Mouse (Mus musculus) ES-E14 (cell line): Measurements from ENCODE around the gene Slc25a23. TPM values are rescaled to one million over a fixed set of nuclear protein-coding genes. Genes with fewer than 3 reads are reported as not detected.
"Not testable (repeated sequence)": the region's sequence is repeated elsewhere in the genome, so short reads cannot be mapped to it uniquely, and the experiment has no call there.

Experiments used
- DNase-seq: peaks from one replicate; pipeline ENCODE4 v3.0.0-alpha.2; 2013; ENCODE audit warnings: low read depth, low spot score
- H3K27ac ChIP-seq: 2 replicates; pipeline ENCODE4 v1.5.1; 2012; ENCODE audit warnings: low read depth, mild to moderate bottlenecking, low read length, moderate library complexity, mixed read lengths; ENCODE audit not compliant: poor library complexity, insufficient read depth, severe bottlenecking
- H3K36me3 ChIP-seq: 2 replicates; pipeline ENCODE4 v1.6.1; 2012; ENCODE audit warnings: mild to moderate bottlenecking, low read length, moderate library complexity, mixed read lengths; ENCODE audit not compliant: control insufficient read depth, poor library complexity, insufficient read depth, severe bottlenecking
- H3K4me1 ChIP-seq, 2 experiments: fragments of 150-350 bp in 1 of 2; sonication (generic) in 1 of 2; 2 replicates each; pipeline ENCODE4 v1.6.1; 2012; ENCODE audit warnings: low read length in 2 of 2, mild to moderate bottlenecking in 1 of 2, mixed read lengths in 1 of 2; ENCODE audit not compliant: control insufficient read depth in 2 of 2, insufficient read depth in 2 of 2, poor library complexity in 1 of 2
- H3K4me3 ChIP-seq, 2 experiments: fragments of 150-350 bp in 1 of 2; sonication (generic) in 1 of 2; 2 replicates each; pipeline ENCODE4 v1.5.1; 2012; ENCODE audit warnings: low read length in 2 of 2, low read depth in 1 of 2, mild to moderate bottlenecking in 1 of 2, mixed read lengths in 1 of 2; ENCODE audit not compliant: insufficient read depth in 1 of 2, poor library complexity in 1 of 2, severe bottlenecking in 1 of 2
- H3K9ac ChIP-seq: 2 replicates; pipeline ENCODE4 v1.6.1; 2012; ENCODE audit warnings: low read depth, mild to moderate bottlenecking, low read length, mixed read lengths; ENCODE audit not compliant: poor library complexity, insufficient read depth, severe bottlenecking
- H3K9me3 ChIP-seq: fragments of 150-350 bp; sonication (generic); 2 replicates; pipeline ENCODE4 v1.6.1; 2012; ENCODE audit warnings: low read depth, mild to moderate bottlenecking, low read length; ENCODE audit not compliant: control insufficient read depth, insufficient read depth
- CHD2 ChIP-seq: IDR thresholded peaks from 2 replicates; pipeline ENCODE4 v1.6.1; 2014; ENCODE audit warnings: mild to moderate bottlenecking, low read depth, low read length, inconsistent platforms
- HCFC1 ChIP-seq: IDR thresholded peaks from 2 replicates; pipeline ENCODE4 v1.6.1; 2012; ENCODE audit warnings: low read length, inconsistent platforms, borderline replicate concordance; ENCODE audit not compliant: insufficient read depth
- MAFK ChIP-seq: IDR thresholded peaks from 2 replicates; pipeline ENCODE4 v1.6.1; 2014; ENCODE audit warnings: mild to moderate bottlenecking, low read depth, low read length, inconsistent platforms; ENCODE audit not compliant: insufficient read depth
- ZC3H11A ChIP-seq: IDR thresholded peaks from 2 replicates; pipeline ENCODE4 v1.6.1; 2012; ENCODE audit warnings: low read depth, mild to moderate bottlenecking, inconsistent platforms, low read length, borderline replicate concordance
- ZNF384 ChIP-seq: IDR thresholded peaks from 2 replicates; pipeline ENCODE4 v1.6.1; 2012; ENCODE audit warnings: low read depth, low read length, inconsistent platforms
- in situ Hi-C, 2 experiments: fragments of 600-800 bp; cut with MboI; formaldehyde crosslinking; loops; one replicate each; pipeline ENCODE4 v1.15.1; 2025; ENCODE audit warnings: low sequenced_read_pairs in 2 of 2, inconsistent platforms in 1 of 2; ENCODE audit not compliant: unreplicated experiment in 2 of 2
- total RNA-seq: library from RNA; depleted of rRNA; stranded (reverse); fragments of 300-350 nt; gene quantifications from 2 replicates; pipeline ENCODE4 v1.2.3, GENCODE M21; 2012

Gene Slc25a23
- total RNA-seq, 1 experiment: 5.9 TPM

- DNase-seq, H3K9me3 ChIP-seq, H3K36me3 ChIP-seq, H3K4me1 ChIP-seq, H3K9ac ChIP-seq, H3K4me3 ChIP-seq, H3K27ac ChIP-seq: not testable (repeated sequence)
- peak; percentile 23; the same call in 1 of the 2 replicates for TF ChIP-seq ZC3H11A
- in situ Hi-C loops: loop anchor here in 1 of 2 experiments (10.0 kb wide), 1 partner anchor 283 kb away; no protein-coding TSS in a partner anchor
Observed at GRCm38 (mm10) chr17:57051679-57052078, 8.0 kb downstream of the Slc25a23 start.

GRCm38 (mm10) chr17:57048816-57049215 is 10.8 kb downstream of the Slc25a23 start:
- Histone ChIP-seq H3K4me3 (no peak overlapping the region), H3K36me3 (peaks cover 4% of the 10 kb centered on the region; the same call in 1 of the 2 replicates), H3K27ac (no peak overlapping the region), H3K4me1 (peaks cover 0 to 4% of the 10 kb centered on the region in 2 experiments; a peak in 1 of 4 replicates), H3K9ac (no peak overlapping the region), H3K9me3 (no peaks in the 10 kb centered on the region)
- in situ Hi-C loops: no loop called here
- no peak for DNase-seq
- TF ChIP-seq ZNF384: no peak
- TF ChIP-seq HCFC1: no peak
- TF ChIP-seq CHD2: no peak
- no peak for TF ChIP-seq MAFK
- no peak for TF ChIP-seq ZC3H11A

- TF ChIP-seq ZNF384 (no peak), ZC3H11A (no peak), MAFK (no peak), CHD2 (no peak), HCFC1 (no peak)
- H3K9me3 ChIP-seq: no peaks in the 10 kb centered on the region
- H3K9ac ChIP-seq: no peak overlapping the region
- in situ Hi-C loops: no loop called here
- no peak overlapping the region for H3K27ac ChIP-seq
- H3K4me1 ChIP-seq: peaks cover 0 to 4% of the 10 kb centered on the region in 2 experiments; a peak in 1 of 4 replicates
- peak overlapping the region in 1 of 2 experiments; percentile 30; a peak in 1 of 4 replicates for H3K4me3 ChIP-seq
- no peaks in the 10 kb centered on the region for H3K36me3 ChIP-seq
- peak; percentile 99 for DNase-seq
Observed at GRCm38 (mm10) chr17:57047406-57047805, 12.3 kb downstream of the Slc25a23 start.

- Histone ChIP-seq H3K27ac (no peak within 1 kb of the TSS), H3K9ac (no peak within 1 kb of the TSS), H3K36me3 (no peaks in the 10 kb centered on the region), H3K4me1 (peaks cover 0 to 7% of the 10 kb centered on the region in 2 experiments; a peak in 2 of 4 replicates), H3K9me3 (no peaks in the 10 kb centered on the region), H3K4me3 (no peak within 1 kb of the TSS)
- in situ Hi-C loops: no loop called here
- TF ChIP-seq MAFK (no peak), HCFC1 (no peak), ZC3H11A (no peak)
- no peak for DNase-seq
Observed at GRCm38 (mm10) chr17:57041554-57041953, 18.1 kb downstream of the Slc25a23 start, which contains the start of gene Slc25a41. Slc25a41 (minus strand) TSS chr17:57041654.

GRCm38 (mm10) chr17:57038978-57039377 is 20.7 kb downstream of the Slc25a23 start:
- Histone ChIP-seq H3K9me3 (no peaks in the 10 kb centered on the region), H3K4me3 (peak overlapping the region in 1 of 2 experiments; percentile 27; a peak in 1 of 4 replicates), H3K36me3 (no peaks in the 10 kb centered on the region), H3K4me1 (peaks cover 0 to 7% of the 10 kb centered on the region in 2 experiments; a peak in 2 of 4 replicates), H3K27ac (no peak overlapping the region), H3K9ac (no peak overlapping the region)
- TF ChIP-seq ZNF384: no peak
- no peak for TF ChIP-seq HCFC1
- TF ChIP-seq MAFK: no peak
- TF ChIP-seq CHD2: no peak
- no peak for TF ChIP-seq ZC3H11A
- DNase-seq: no peak
- in situ Hi-C loops: no loop called here
